Mouse (Mus musculus) liver, postnatal 0 days (tissue): ENCODE measurements around the gene Cd209a.

ENCODE experiments used
- CTCF ChIP-seq: sonication (generic); IDR thresholded peaks from 2 replicates; pipeline ENCODE4 v1.5.1; 2016; ENCODE audit warnings: antibody characterized with exemption, low read depth
- EP300 ChIP-seq: IDR thresholded peaks from 2 replicates; pipeline ENCODE4 v1.6.1; 2016; ENCODE audit warnings: antibody characterized with exemption, low read depth, mild to moderate bottlenecking

- TF ChIP-seq CTCF: no peak
- no peak for TF ChIP-seq EP300
Measured at GRCm38 (mm10) chr8:3721041-3721440, 27.7 kb downstream of the Cd209a start.
